Mouse (Mus musculus) brain, embryonic 14.5 days (tissue): ENCODE data around the gene Rad18.

Source experiments
- CTCF ChIP-seq: fragments of 200-500 bp; IDR thresholded peaks from 2 replicates; pipeline ENCODE4 v1.5.1; 2012; ENCODE audit warnings: inconsistent platforms, mild to moderate bottlenecking, moderate library complexity, borderline replicate concordance; ENCODE audit not compliant: insufficient read depth, insufficient read length; ENCODE audit errors: extremely low read depth
- POLR2A ChIP-seq: fragments of 200-500 bp; IDR thresholded peaks from 2 replicates; pipeline ENCODE4 v1.6.1; 2012; ENCODE audit warnings: mild to moderate bottlenecking, inconsistent platforms, borderline replicate concordance; ENCODE audit not compliant: poor library complexity, insufficient read depth, insufficient read length, severe bottlenecking; ENCODE audit errors: extremely low read depth

DNA sequence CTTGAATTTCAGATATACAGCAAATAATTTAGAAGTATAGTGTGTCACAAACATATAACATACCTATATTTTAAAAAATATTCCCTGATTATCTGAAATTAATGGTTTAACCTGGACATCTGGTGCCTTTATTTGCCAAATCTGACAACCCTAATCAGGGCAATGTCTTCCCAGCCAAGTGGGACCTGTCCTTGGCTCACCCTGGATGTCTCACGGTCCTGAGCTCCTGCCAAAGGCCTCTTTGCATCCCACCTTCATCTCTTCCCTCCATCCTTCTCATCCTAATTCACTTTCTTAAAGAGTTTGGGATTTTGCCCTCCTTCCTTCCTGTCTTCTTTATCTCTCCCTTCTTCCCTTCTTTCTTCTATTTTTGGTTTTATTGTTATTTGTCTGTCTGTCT, 2.6 kb upstream of the Rad18 start:
- TF ChIP-seq POLR2A (no peak), CTCF (no peak)
